Mouse (Mus musculus) kidney, adult 8-10 months (tissue): ENCODE results near the gene Arhgap10.

Experiments
- DNase-seq, 2 experiments: peaks; one replicate each; pipeline ENCODE4 v3.0.0; 2022

Arhgap10 gene

DNA sequence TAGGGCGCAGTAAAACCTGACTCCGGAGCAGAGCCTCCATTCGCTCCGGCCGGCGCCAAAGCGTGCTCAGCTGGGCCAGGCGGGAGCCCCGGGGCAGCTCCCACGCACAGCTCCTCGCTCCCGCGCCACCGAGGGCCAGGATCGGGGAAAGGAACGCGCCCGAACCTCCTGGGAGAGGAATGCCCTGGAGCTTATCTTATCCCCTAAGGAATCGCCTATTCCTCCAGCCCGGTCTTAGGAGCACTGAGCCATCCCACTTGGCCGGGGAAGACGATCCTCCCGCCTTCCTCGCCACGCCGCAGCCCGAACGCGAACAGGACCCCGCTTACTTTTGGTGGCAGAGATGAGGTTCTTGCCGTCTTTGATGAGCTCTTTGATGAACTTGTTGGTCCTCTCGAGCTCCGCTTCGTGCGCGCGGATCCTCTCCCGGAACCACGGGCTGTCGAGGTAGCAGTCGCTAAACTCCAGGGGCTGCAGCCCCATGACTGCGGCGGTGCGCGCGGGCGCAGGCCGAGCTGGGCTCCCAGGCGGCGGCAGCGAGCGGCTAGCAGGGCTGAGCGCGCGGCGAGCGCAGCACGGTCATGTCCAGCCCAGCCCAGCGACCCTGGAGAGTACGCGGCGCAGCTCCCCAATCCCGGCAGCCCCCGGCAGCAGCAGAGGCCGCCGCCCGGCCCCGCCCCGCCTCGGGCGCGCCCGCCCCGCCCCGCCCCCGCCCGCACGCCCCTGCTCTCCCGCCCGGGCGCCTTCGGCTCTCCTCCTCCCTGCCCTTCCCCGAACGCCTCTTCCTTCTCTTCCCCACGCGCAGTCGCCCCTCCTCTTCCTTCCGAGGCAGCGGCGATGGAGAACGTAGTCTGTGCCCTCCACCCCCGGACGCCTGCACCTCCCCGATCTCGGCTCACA, at the start of gene Arhgap10:
Arhgap10 (minus strand) TSS at position 653 of the 900 bp plus-strand sequence.
- DNase-seq = peak; percentile 85 to 88

DNA sequence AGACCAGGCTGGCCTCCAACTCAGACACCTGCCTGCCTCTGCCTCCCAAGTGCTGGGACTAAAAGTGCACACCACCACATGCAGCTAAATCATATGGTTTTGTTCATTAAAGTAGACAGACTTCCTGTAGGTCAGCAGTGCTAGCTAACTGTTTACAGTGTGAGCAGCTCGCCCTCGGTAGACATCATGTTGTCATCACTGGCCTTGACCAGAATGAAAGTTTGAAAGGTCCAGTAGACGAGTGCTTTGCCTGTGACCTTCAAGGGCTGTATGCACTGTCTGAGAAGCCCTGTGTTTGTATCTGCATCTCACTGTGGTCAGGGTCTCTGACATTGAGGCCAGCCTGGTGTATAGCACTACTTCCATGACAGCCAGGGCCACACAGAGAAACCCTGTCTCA, 43.7 kb upstream of the Arhgap10 start:
- DNase-seq = no peak

DNA sequence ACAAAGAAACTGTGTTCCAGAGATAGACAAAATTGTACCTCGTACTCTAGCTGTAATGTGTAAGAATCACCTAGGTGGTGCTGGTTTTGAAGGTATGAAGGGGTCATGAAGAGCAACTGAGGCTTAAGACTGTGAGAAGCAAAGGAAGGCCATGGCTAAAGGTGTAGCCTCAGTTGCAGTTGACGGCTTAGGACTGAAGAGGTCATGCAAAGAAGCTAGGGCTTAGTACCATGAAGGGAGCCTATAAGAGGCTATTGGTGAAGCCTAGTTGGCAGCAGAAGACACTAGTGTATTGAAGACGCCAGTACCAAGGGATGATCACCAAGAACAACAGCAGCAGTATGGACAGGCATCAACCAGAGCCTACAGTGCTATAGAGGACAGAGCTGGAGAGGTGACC, 34.7 kb upstream of the Arhgap10 start:
- DNase-seq = no peak

DNA sequence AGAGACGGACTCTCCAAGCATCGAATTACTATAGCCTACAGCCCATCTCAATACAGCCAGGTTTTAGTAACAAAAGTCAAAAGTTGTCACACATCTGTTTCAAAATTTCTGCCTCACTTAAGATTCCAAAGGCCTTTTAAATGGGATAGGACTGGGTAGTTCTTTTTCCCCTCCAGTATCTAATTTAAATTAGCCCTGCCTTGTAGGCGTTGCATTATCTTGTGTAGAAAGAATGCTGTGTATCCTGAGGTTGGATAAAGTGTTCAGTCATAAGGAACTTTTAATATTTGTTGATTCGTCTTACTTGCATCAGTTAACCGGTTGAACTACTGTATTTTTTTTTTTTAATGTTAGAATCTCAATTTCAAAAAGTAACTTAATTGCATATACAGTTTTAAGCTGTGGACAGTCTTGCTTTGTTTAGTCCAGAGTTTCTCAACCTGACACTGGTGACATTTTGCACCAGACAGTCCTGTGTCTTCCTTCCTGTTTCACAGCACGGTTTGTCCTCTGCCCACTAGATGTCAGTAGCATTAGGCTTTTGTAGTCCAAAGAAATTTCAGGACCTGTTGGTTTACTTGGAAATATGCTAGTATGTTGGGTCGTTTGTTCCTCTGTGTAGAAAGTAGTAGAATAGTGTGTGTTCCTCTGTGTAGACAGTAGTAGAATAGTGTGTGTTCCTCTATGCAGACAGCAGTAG, 32.3 kb upstream of the Arhgap10 start:
- peak; percentile 32 to 48 for DNase-seq

DNA sequence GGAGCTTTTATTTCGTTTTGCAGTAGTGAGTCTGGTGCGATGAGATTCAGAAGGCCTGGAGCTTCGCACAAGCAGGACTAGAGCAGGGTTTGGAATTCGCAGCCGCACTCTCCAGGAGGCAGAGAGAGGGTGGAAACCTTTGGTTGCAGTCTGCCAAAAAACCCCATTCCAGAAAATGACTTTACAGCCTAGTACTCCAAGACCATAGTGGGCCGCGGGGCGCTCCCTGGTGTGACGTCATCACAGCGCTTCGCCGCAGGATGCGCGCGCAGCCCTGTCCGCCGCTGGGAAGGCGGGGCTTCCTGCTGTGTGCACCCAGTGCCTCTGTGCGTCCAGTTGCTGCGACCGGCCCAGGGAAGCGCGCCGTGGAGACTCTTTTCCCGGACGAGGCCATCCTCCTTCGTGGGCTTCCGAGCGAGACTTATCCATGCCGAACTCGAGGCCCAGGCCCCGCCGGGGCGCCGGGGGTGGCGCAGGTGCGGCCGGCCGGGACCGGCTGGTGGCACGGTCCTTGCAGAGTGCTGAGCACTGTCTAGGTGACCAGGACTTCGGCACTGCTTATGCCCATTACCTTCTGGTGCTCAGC, 31.5 kb upstream of the Arhgap10 start, which contains the start of gene Prmt9:
Prmt9 (plus strand) TSS at position 277 of the 586 bp plus-strand sequence.
- peak; percentile 89 to 94 for DNase-seq

DNA sequence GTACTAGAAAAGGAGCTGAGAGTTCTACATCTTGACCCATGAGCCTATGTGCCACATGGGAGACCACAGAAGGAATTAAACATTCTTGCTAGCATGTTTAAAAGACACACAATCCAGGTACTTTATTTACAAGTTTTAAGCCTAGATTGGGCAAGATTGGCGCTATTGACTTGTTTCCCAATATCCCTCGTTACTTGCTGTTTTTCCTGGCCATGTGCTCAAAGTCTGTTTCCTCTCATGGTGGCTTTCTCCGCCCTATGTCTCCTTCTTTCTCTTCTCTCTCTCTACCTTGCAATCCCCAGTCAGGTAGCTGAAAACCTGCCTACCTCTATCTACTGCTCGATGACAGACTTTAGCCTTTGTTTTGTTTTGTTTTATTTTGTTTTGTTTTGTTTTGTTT, 27.9 kb upstream of the Arhgap10 start:
- no peak for DNase-seq

DNA sequence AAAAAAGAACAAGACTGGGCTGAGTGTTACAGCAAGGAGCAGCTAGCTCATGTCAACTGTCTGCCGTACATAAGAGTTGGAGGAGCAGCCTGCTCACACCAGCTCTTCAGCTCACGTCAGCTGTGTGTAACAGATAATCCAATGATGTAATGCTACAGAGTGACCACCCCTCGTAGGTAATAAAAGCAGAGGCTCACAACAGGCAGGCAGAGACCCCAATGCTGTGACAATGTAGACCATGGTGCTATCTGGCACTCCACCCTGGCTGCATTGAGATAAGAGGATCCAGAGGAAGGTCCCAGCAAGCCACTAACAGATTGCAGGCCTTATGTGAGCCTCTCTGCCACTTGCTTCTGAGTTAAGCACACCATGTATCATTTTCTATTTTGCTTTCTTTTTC, 26.7 kb upstream of the Arhgap10 start:
- DNase-seq = no peak

DNA sequence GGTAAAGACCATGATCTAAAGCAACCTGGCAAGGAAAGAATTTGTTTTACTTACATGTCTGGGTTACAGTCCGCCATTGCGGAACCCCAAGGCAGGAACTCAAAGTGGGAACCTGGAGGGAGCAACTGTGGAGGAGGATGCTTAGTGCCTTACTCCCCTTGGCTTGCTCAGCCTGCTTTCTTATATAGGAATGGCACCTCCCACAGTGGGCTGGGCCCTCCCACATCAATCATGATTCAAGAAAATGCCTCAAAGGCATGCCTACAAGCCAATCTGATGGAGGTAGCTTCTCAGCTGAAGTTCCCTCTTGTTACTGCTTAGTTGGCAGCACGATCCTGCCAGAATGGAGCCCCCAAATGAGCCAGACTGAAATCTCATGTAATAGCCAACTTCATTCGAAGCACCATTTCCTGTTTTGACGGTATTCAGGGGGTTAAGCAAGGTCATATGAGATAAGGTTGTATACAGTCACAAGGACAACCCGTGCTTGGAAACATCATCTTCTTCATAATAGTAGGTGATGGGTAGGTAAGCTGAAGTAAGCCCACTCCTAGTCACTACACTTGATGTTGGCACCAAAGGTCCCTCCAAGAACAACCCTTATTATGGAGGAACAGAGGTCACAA, 25.5 kb upstream of the Arhgap10 start:
- no peak for DNase-seq

DNA sequence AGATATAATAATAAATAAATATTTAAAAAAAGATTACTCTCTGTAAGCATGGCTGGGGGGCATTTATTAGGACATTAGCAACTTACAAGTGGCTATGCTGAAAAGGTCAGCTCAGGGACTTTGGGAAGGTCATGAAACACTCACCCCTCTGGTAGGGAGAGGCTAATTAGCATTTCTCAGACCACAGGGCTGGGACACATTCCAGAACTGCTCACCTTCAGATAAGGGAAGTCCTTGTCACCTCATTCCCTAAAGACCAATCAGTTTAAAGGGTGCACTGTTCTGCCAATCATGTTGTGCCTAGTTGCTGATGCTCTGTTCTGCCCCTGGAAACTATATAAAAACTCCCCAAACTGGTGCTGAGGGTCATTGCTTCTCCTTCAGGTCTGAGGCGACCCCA, 20.5 kb upstream of the Arhgap10 start:
- no peak for DNase-seq

DNA sequence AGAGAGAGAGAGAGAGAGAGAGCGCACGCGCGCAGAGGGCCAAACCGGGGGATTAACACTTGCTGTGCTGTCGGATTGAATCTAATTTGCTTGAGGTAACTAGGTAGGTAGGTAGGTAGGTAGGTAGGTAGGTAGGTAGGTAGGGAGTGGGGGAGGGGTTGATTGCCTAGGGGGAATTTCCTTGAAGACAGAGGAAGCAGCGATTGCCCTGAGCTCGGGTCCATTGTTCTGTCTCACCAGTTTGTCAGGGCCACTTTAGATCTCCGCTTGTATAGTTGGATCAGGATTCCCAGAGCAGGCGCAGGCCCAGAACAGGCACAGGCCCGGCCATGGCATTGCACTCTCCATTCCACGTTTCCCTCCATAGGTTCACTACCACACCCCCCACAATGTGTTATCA, 19.1 kb upstream of the Arhgap10 start:
- DNase-seq = no peak

DNA sequence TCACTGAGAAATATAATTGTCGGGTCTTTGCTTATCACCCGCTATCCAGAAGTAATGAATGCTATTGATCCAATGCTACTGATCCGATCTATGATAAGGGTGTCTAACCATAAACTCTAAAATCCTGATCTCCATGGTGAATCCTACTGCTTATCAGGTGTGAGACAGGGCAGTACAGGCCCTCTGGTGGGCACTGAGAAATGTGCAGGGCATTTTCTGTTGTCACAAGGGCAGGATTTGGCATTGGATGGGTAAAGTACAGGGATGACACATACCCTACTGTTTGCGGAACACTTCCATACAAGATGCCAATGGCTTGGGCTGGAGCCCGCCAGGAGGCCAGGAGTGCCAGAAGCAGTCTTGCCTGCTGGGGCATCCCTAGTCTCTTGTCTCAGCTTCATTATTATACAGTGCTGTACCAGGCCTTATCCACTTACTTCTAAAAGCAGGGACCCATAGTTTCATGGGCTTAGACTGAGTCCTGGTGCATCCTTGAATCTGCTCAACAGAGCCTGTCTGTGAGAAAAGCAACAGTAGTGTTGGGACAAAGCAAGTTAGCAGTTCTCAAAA, 17.4 kb upstream of the Arhgap10 start:
- DNase-seq = peak; percentile 48 to 68

DNA sequence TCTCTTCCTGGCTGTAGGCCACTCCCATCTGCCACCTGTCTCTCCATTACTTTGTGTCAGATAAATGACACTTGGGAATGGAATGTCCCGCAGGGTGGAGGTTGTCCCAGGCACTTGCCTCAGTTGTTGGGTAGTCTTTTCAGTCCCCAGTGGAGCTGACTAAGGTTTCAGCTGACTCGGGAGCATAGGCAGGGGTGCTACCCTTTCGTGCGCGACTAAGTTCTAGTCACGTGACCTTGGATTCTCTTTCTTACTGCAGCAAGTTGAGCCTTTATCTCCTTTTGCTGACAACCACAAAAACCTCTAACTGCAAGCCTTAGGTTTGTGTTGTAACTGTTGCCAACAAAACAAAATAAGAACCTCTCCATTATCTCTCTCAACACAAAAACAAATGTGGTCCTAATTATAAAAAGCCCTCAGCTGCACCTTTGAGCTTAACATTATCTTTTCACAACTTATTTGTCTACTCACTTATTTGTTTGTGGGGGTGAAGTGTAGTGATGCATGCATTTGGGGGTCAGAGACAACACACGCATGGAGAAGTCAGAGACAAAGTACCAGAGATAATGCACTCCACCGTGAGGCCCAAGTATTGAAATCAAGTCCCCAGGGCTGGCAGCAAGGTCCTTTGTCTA, 16.7 kb upstream of the Arhgap10 start:
- no peak for DNase-seq

DNA sequence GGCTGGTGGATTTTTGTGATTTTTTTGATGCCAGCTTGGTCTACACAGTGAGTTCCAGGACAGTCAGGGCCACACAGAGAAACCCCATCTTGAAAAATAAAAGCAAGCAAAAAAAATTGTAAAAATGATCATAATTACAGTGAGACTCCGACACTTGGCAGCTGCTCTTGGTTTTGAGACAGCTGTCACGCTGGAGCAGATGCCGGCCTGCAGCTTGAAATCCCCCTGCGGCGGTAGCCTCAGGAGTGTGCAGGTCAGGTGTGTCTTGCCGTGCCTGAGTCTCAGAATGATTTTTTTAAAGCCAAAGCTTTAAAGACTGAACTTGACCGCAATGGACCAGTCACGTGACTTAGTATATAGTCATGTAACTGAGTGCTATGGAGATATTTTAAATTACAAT, 8.4 kb upstream of the Arhgap10 start:
- DNase-seq = no peak

DNA sequence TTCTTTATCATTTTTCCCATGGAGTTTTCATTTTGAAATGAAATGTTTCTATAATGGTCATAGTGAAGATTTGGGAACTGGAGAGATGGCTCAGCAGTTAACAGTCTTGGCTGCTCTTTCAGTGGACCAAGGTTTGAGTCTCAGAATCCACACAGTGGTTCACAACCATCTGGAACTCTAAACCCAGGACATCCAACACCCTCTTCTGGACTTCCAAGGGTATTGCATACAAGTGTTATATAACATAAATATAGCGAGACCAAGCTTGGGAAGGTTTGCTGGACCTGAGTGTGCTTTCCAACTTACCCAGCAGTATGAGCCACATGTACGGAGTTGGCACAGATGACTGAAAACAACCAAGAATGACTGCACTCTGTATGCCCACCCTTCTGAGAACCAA, 7.2 kb upstream of the Arhgap10 start:
- peak in 1 of 2 experiments; percentile 42 for DNase-seq

DNA sequence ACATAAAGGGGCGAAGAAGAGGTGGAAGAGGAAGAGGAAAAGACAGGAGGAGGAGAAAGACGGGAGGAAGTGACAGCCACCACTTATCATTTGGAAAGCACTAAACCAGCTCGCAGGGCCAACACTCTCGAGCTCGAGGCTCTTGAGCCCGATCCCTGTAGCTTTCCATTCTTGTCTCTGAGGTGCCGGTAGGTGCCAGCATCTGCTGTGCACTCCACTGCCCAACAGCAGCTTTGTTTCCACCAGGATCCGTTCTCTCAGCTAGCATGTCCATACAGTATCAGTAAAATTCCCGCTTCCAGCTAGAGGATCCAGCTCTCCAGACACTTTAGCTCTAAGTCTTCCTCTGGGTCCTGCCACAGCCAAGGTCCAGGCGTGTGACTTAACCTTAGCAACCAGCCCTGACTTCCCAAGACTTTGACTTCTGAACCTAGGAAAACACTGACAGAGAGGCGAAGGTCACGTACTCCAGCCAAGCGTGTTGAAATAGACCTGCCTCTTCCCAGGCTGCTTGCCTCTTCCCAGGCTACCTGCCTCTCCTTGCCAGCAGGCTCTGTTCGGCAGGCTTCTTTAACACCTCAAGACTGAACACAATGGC, 6.4 kb upstream of the Arhgap10 start:
- DNase-seq = peak; percentile 82 to 91

DNA sequence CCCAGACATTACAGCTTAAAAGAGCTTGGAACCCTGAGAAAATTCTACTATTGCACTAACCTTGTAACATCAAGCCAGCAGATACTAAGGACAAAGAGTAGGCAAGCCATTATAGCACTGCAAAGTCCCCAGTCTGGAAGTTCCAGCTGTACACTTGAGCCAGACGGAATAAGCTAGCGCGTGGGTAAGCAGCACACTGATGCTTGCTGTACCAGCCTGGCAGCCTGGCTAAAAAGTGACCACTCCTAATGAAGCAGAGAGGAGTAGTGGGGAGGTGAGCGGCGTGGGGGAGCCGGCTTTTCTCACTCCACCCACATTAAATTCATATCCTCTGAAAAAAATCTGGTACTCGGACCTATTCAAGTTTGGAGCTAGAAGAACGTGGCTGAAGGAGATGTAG, 5.2 kb upstream of the Arhgap10 start:
- DNase-seq = no peak

DNA sequence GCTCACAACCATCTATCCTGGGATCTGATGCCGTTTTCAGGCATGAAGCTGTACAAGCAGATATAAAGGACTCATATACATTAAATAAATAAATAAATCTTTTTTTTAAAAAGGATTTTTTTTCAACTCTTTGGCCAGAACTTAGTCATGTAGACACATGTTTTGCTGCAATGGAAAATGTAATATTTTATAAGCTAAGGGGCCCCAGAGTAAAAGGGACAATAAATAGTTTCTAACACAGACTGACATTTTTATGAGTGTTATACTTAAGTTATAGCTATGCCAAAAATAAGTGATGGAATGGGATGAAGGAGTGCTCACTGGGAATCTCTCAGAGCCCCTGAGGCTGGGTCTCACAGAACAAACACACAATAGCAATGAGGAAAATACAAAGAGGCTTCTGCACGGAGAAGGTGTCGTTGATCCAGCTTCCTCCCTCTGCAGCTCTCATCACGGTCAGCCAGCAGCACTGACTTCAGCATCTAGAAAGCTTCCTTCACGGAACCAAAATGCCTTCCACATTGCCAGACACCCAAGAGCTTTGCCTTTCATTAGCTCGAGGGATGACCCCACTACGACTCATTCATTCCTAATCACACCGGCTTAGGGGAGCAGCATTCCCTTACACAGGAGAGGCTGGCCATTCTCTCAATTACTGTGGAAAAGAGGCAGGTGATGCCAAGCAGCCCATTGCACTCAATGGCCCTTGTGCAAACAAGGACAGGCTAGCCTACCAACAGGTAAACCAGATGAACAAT, 3.5 kb upstream of the Arhgap10 start:
- DNase-seq = no peak

DNA sequence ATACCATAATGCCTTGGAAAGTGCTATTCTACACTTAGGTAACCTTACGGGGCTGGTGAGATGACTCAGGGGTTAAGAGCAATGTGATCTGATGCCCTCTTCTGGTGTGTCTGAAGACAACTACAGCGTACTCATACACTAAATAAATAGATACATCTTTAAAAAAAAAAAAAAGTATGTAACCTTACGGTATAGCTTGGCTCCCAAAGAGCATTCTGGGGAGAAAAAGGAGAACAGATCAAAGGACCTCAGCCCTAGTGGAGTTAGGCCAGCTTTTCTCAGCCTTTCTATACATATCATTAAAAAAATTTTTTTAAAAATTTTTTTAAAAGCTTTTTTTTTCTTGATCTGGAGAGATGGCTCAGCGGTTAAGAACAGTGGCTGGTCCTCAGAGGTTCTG, 2.8 kb upstream of the Arhgap10 start:
- no peak for DNase-seq

DNA sequence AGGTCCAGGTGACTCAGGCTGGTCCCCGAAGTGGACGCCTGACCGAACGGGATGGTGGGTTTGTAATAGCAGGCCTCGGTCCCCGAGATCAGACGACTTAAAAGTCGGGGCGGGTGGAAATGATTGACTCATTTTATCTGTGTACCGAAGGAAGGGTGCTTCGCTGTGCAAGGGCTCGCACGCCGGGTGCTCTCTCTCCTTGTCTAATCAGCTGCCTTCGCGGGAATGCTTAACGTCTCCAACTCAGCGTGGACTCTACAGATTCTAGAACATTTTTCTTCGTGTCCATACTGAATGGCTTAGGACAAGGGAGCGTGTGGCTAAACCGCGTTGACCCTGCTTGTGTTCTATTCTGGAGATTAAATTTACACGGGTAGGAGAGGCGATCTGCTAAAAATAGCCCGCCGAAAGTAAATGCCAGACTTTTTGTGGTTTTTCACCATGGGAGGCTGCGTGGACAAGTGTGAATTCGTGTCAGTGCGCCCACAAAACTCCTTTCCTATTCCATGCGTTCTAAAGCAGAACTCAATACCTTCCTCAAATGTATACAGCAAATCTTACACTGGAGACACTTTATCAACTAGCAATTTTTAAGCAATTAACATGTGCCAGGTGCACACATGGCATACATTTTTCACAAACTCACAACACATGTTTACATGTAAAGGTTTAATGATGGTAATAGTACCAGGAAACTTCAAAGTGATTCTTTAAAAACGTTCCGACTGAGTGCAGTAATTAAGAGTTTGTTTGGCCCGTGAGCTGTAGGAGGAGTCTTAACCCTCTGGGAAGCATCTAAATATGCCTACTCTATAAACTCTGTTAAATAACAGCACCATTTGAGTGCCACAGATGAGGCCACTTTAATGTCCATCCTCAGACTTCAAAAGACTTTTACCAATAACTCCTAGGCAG, 705 bp upstream of the Arhgap10 start:
- no peak for DNase-seq

DNA sequence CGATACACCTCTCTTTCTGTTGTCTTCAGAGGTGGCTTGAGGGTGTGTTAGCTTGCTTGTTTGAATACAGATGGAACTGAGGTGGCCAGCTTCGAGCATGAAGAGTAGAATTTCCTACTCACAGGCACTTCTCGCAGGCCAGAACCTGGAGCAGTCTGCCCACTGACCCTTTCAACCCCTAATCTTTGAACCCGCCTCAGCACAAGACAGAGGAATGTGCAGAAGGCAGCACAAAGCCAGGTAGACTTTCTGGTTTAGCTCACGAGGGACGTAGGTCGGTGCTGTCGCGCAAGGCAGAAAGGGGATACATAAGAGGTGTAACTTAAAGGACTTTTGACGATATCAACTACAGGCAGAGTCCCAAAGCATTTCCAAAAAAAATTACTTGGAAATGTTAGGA, 908 bp downstream of the Arhgap10 start:
- peak; percentile 80 to 81 for DNase-seq
